Mouse (Mus musculus) neural tube, embryonic 15.5 days (tissue): Measurements from ENCODE around the gene Macf1. TPM values are rescaled to one million over a fixed set of nuclear protein-coding genes. Genes with fewer than 3 reads are reported as not detected.
A peak's percentile ranks its signal among the peaks of the same experiment; 100 is the strongest.

ENCODE experiments used
- ATAC-seq: fragments of 200-750 bp; cut with Nextera tagmentation; 2 replicates; pipeline ENCODE4 v1.8.0; 2017; ENCODE audit warnings: mild to moderate bottlenecking, moderate TSS enrichment, moderate library complexity; ENCODE audit not compliant: low FRiP score
- H3K27ac ChIP-seq: fragments of 300-500 bp; sonication (generic); replicated peaks from 2 replicates; pipeline ENCODE4 v1.5.1; 2015; ENCODE audit warnings: mild to moderate bottlenecking, inconsistent platforms
- H3K27me3 ChIP-seq: fragments of 300-500 bp; sonication (generic); replicated peaks from 2 replicates; pipeline ENCODE4 v1.6.1; 2015; ENCODE audit warnings: inconsistent platforms
- H3K36me3 ChIP-seq: fragments of 300-500 bp; sonication (generic); 2 replicates; pipeline ENCODE4 v1.6.1; 2015; ENCODE audit warnings: inconsistent platforms
- H3K4me1 ChIP-seq: fragments of 300-500 bp; sonication (generic); 2 replicates; pipeline ENCODE4 v1.6.1; 2015; ENCODE audit warnings: inconsistent platforms
- H3K4me2 ChIP-seq: fragments of 300-500 bp; sonication (generic); 2 replicates; pipeline ENCODE4 v1.6.1; 2015; ENCODE audit warnings: inconsistent platforms, mild to moderate bottlenecking, moderate library complexity
- H3K4me3 ChIP-seq: fragments of 300-500 bp; sonication (generic); replicated peaks from 2 replicates; pipeline ENCODE4 v1.5.1; 2015; ENCODE audit warnings: mild to moderate bottlenecking, inconsistent platforms
- H3K9ac ChIP-seq: fragments of 300-500 bp; sonication (generic); replicated peaks from 2 replicates; pipeline ENCODE4 v1.6.1; 2015; ENCODE audit warnings: mild to moderate bottlenecking, inconsistent platforms
- H3K9me3 ChIP-seq: fragments of 300-500 bp; sonication (generic); replicated peaks from 2 replicates; pipeline ENCODE4 v1.6.1; 2016; ENCODE audit warnings: inconsistent platforms
- WGBS: fragments of 180-500 bp; shearing (Covaris S2); methylation state at CpG from one replicate; pipeline ENCODE4 v1.1.7; 2015; ENCODE audit warnings: mixed read lengths; 5-methylcytosine and 5-hydroxymethylcytosine counted together
- polyA plus RNA-seq: library from polyadenylated mRNA; unstranded; fragments of >200 nt; fragmentation: Nextera tagmentation; extraction: Ambion mirVana; gene quantifications from 2 replicates; pipeline ENCODE4 v1.2.1, GENCODE M21; 2015

Gene Macf1
- polyA plus RNA-seq = 57.6 and 62.6 TPM in 2 replicates

DNA sequence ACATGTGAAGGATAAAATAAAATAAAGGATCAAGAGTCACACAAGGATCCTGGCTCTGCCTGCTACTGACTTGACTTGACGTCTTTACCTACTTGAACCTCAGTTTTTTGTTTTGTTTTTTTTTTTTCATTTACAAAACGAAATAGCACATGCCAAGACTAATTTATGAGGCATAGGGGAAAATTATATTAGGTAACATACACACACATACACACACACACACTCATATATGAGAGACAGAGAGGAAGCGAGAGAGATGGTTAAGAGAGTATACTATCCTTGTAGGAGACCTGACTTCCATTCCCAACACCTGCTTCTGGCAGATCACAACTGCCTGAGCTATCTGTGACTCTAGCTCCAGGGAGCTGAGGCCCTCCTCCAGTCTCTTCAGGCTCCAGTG lies at the start of gene Macf1:
Gene Macf1 (minus strand): TSS at position 101 of the 400 bp plus-strand sequence.
- Histone ChIP-seq H3K27me3 (no peaks in the 10 kb centered on the region), H3K27ac (peak within 1 kb of the TSS; percentile 90; the same call in 1 of the 2 replicates), H3K4me3 (peak within 1 kb of the TSS; percentile 76), H3K9me3 (no peaks in the 10 kb centered on the region), H3K9ac (0 out of 2 replicates have a peak within 1 kb of the TSS, but pooled peaks have one; percentile 85), H3K4me1 (peaks cover 48% of the 10 kb centered on the region), H3K36me3 (peaks cover 27% of the 10 kb centered on the region), H3K4me2 (peak within 1 kb of the TSS; percentile 74)
- 72% methylated on average over 3 of the region's 3 CpGs for WGBS
- ATAC-seq = no peak

DNA sequence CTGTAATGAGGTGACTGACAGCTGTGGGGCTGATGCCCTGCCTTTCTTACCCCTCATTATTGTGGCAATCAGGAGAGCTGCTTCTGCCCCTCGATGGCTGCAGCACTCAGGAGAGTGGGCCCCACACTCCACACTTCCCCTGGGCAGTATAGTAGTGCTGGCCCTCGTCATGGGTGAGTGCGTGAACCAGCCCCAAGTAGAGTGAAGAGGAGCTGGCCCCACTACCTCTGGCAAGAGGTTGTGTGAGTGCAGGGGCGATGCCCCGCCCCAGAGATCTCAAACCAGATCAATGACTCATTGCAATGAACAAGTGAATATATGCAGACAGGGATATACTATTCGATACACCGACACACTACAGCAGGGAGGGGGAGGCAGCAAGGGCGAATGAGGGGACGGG lies 49.4 kb upstream of the Macf1 start:
- H3K4me3 ChIP-seq = no peak overlapping the region
- peaks cover 43% of the 10 kb centered on the region for H3K36me3 ChIP-seq
- no peak overlapping the region for H3K9ac ChIP-seq
- H3K4me1 ChIP-seq = no peaks in the 10 kb centered on the region
- WGBS = 93% methylated on average over 9 of the region's 9 CpGs
- H3K4me2 ChIP-seq = no peak overlapping the region
- H3K27me3 ChIP-seq = no peaks in the 10 kb centered on the region
- no peaks in the 10 kb centered on the region for H3K9me3 ChIP-seq
- ATAC-seq = no peak
- no peak overlapping the region for H3K27ac ChIP-seq

DNA sequence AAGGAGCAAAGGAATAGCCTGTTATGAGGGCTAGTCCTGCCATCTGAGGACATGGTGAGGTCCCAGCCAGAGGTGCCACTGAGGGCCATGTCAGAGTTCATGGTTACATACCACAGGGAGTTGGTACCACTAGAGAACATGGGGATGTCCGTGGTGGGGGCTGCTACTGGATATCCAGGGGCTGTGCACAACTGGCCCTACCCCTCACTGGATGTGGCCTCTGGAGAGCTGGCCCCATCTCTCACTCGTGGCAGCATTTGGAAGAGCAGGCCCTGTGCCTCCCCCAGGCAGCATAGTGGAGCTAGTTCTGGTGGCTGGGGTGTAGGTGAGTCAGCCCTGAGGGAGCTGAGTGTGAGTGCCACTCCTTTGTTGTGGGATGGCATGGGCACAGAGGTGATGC lies 48.8 kb upstream of the Macf1 start:
- H3K27me3 ChIP-seq = no peaks in the 10 kb centered on the region
- no peaks in the 10 kb centered on the region for H3K9me3 ChIP-seq
- H3K4me1 ChIP-seq = no peaks in the 10 kb centered on the region
- WGBS = 94% methylated on average over 2 of the region's 2 CpGs
- ATAC-seq = no peak
- no peak overlapping the region for H3K9ac ChIP-seq
- no peak overlapping the region for H3K27ac ChIP-seq
- peaks cover 37% of the 10 kb centered on the region for H3K36me3 ChIP-seq
- no peak overlapping the region for H3K4me2 ChIP-seq
- H3K4me3 ChIP-seq = no peak overlapping the region

DNA sequence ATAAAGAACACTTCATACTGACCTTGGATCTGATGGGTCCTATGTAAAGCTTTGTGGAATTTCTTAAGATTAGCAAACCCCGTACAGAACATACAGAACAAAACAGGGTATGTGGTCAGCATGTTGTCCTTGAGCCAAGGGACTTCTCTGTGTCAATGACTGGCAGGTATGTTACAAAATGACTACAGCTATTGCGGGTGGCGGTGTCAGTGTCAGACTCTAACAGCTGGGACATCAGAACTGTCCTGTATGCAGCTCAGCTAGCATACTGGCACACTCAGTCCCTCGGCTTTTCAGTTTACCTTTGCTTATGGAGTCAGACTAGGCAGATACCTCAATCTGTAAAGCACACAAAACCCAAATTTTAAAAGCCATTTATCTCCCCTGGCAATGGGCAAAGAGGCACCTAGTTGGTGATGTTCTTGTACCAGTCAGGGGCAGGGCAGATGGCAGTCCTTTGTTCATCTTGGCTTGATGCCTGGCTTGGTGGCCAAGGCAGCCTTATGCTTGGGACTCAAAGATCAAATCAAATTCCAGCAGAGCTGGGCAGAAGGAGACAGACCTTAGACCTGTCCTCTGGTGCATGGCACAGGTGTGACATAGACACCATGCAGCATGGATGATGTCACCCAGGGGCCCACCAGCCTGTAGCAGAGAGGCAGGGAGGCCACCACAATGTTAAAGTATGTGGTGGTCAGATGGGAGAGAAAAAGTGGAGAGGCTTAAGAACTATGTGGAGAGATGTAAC lies 48.2 kb upstream of the Macf1 start:
- Histone ChIP-seq H3K27me3 (no peaks in the 10 kb centered on the region), H3K9ac (no peak overlapping the region), H3K9me3 (no peaks in the 10 kb centered on the region), H3K36me3 (peaks cover 33% of the 10 kb centered on the region), H3K27ac (no peak overlapping the region), H3K4me3 (no peak overlapping the region), H3K4me2 (no peak overlapping the region), H3K4me1 (no peaks in the 10 kb centered on the region)
- 92% methylated on average over 4 of the region's 4 CpGs for WGBS
- ATAC-seq = no peak

DNA sequence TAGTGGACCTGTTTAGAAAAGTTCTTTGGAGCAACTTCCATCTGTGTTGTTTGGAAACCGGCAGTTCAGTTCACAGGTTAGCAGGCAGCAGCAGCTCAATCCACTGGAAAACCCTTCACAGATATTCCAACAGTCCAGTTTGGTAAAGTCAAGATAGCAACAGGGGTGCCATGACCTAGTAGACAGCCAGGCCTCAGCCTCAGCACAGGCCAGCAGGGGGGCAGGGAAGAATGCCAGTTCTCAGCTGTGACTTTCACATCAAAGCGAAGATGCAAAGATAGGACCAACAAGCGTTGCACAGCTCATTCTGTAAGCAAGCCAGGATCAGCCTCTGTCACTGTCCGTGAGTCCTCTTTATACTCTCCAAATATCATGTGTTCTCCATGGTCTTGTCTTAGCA lies 37.6 kb upstream of the Macf1 start:
- Histone ChIP-seq H3K4me1 (peaks cover 14% of the 10 kb centered on the region), H3K9ac (no peak overlapping the region), H3K27me3 (no peaks in the 10 kb centered on the region), H3K36me3 (no peaks in the 10 kb centered on the region), H3K4me3 (no peak overlapping the region), H3K4me2 (no peak overlapping the region), H3K9me3 (no peaks in the 10 kb centered on the region), H3K27ac (no peak overlapping the region)
- 84% methylated on average over 4 of the region's 4 CpGs for WGBS
- no peak for ATAC-seq

DNA sequence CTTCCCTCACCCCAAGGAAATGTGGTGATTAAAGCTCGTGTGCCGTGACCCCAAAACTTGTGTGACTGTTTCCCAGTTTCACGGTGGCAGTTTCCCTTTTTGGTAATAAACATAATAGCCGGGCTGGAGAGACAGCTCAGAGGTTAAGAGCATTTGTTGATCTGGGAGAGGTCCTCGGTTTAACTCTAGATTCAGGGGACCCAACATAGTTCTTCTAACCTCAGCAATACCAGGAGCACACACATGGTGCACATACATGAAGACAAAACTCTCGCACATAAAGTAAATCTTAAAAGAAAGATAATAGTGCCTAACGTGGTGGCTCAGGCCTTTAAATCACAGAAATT lies 34.2 kb upstream of the Macf1 start:
- H3K9ac ChIP-seq = peak overlapping the region; percentile 92
- H3K9me3 ChIP-seq = no peaks in the 10 kb centered on the region
- 29% methylated on average over 7 of the region's 7 CpGs for WGBS
- H3K27me3 ChIP-seq = no peaks in the 10 kb centered on the region
- H3K36me3 ChIP-seq = peaks cover 20% of the 10 kb centered on the region
- H3K27ac ChIP-seq = peak overlapping the region; percentile 67
- H3K4me2 ChIP-seq = peak overlapping the region; percentile 74
- peaks cover 18% of the 10 kb centered on the region for H3K4me1 ChIP-seq
- H3K4me3 ChIP-seq = peak overlapping the region; percentile 86
- peak; percentile 46; the same call in 1 of the 2 replicates for ATAC-seq

DNA sequence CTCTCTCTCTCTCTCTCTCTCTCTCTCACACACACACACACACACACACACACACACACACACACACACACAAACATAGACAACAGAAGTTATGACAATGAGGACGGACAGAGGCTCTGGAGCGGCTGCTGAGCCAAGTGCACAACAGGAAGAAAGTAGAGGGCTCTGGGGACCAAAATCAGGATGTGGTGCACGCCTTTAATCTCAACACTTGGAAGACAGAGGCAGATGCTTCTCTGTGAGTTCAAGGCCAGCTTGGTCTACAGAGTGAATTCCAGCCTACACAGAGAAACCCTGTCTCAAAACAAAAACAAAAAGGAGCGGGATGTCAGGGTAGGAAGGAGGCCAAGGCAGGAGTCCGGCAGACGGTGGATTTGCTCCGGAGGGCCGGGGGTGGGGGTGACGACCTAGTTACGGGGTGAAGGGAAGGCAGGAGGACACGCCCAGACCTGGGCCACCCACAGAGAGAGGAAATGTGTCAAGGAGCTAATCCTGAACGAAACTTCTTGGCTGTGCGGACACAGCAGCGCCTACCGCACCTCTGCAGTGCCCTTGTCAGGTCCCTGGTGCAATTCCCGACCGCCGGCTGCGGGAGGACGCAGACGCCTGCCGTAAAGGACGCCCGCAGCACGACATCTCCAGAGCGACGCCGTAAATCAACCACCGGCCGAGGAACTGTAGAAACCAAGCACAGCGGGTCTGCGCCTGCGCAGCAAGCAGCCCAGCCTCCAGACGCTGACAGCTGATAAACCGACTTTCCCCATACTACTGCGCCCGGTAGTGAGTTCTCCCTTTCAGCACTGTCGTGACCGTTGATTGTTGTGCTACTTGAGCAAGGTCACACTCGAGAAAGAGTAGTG lies 33.6 kb upstream of the Macf1 start, which contains the start of gene Ndufs5:
Gene Ndufs5 (minus strand): TSS at position 629 of the 860 bp plus-strand sequence.
- Histone ChIP-seq H3K4me2 (peak within 1 kb of the TSS; percentile 74), H3K9ac (peak within 1 kb of the TSS; percentile 92), H3K36me3 (peaks cover 23% of the 10 kb centered on the region), H3K4me1 (peaks cover 18% of the 10 kb centered on the region), H3K27ac (peak within 1 kb of the TSS; percentile 83), H3K27me3 (no peaks in the 10 kb centered on the region), H3K9me3 (no peaks in the 10 kb centered on the region), H3K4me3 (peak within 1 kb of the TSS; percentile 86)
- peak; percentile 95 for ATAC-seq
- WGBS = under 1% methylated on average over 40 of the region's 40 CpGs

DNA sequence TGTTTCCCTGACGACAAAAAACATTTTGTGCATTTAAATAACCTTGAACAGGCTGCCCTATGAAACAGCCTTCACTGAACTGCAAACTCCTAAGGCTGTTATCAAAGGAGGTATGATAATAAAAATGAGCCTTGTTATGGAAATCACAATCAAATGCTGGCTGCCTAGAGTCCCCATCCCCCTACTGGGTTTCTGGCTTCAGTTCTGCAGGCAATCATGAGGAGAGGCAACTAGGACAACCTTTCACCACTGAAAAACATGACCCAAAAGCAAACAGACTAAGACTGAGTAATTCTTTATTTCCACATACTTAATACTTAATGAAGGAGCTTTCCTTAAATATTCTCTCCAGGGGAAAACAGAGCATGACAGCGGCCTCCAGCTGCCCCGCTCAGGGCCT lies 28.3 kb upstream of the Macf1 start:
- Histone ChIP-seq H3K4me2 (no peak overlapping the region), H3K27ac (no peak overlapping the region), H3K27me3 (no peaks in the 10 kb centered on the region), H3K9ac (no peak overlapping the region), H3K36me3 (peaks cover 31% of the 10 kb centered on the region), H3K9me3 (no peaks in the 10 kb centered on the region), H3K4me3 (no peak overlapping the region), H3K4me1 (peaks cover 8% of the 10 kb centered on the region)
- 96% methylated on average over 3 of the region's 3 CpGs for WGBS
- no peak for ATAC-seq

DNA sequence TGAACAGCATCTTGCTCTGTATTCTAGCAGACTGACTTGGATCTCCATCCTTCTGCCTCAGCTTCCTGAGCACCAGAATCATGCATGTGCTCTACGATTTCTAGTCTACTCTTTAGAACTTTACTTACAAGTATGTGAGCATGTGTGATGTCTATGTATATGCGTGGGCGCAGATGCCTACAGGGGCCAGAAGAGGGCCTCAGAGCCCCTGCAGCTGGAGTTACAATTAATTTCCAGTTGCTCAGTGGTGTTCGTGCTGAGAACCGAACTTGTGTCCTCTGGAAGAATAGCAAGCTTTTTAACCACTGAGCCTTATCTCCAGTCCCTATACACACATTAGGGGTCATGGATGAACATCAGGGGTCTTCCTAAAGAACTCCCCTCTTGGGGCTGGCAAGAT lies 23.2 kb upstream of the Macf1 start:
- no peak overlapping the region for H3K27ac ChIP-seq
- ATAC-seq = no peak
- WGBS = 96% methylated on average over 5 of the region's 5 CpGs
- peaks cover 7% of the 10 kb centered on the region for H3K36me3 ChIP-seq
- H3K4me2 ChIP-seq = no peak overlapping the region
- no peaks in the 10 kb centered on the region for H3K9me3 ChIP-seq
- H3K9ac ChIP-seq = no peak overlapping the region
- no peak overlapping the region for H3K4me3 ChIP-seq
- no peaks in the 10 kb centered on the region for H3K27me3 ChIP-seq
- no peaks in the 10 kb centered on the region for H3K4me1 ChIP-seq

DNA sequence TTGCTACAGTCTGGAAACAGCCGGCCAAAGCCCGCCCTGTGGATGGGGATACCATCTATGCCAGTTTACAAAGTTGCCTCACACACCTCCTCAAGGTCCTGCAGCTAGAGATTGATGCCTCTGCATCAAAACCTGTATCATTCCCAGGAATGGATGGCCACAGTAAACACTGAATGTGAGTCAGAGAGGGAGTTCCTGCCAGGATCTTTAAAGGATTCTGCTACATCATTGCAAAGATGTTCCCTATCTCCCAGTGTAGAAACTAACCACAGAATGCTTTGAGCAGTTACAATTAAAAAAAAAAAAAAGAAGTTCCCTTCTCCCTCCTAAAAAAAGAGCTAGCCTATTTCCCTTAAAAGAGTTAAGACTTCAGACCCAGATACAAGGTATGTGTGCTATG lies 21.2 kb upstream of the Macf1 start:
- Histone ChIP-seq H3K9me3 (no peaks in the 10 kb centered on the region), H3K4me3 (no peak overlapping the region), H3K27ac (no peak overlapping the region), H3K4me2 (no peak overlapping the region), H3K9ac (no peak overlapping the region), H3K27me3 (no peaks in the 10 kb centered on the region), H3K4me1 (no peaks in the 10 kb centered on the region), H3K36me3 (no peaks in the 10 kb centered on the region)
- 95% methylated on average over 2 of the region's 2 CpGs for WGBS
- no peak for ATAC-seq

DNA sequence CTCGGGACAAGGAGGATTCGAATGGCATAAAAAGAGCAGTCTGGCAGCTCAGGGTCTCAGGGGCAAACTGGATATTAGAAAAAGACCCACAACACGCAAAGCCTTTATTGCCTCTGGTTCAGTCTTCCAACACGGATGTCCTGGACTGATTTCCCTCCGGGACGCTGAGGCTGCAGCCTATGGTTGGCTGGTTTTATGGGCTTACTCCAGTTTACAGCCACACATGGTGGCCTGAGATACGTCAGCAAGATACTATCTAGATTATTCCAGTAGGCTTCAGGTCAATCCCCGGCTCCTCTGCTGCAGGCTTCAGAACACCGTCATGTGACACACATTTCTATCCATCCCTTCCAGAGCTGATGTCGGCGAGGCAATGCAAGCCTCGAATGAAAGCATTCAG lies 9.2 kb upstream of the Macf1 start:
- H3K9ac ChIP-seq = no peak overlapping the region
- no peaks in the 10 kb centered on the region for H3K9me3 ChIP-seq
- 55% methylated on average over 12 of the region's 12 CpGs for WGBS
- H3K4me2 ChIP-seq = no peak overlapping the region
- H3K27ac ChIP-seq = no peak overlapping the region
- no peak overlapping the region for H3K4me3 ChIP-seq
- ATAC-seq = peak; percentile 31; the same call in 1 of the 2 replicates
- no peaks in the 10 kb centered on the region for H3K4me1 ChIP-seq
- H3K27me3 ChIP-seq = no peaks in the 10 kb centered on the region
- no peaks in the 10 kb centered on the region for H3K36me3 ChIP-seq

DNA sequence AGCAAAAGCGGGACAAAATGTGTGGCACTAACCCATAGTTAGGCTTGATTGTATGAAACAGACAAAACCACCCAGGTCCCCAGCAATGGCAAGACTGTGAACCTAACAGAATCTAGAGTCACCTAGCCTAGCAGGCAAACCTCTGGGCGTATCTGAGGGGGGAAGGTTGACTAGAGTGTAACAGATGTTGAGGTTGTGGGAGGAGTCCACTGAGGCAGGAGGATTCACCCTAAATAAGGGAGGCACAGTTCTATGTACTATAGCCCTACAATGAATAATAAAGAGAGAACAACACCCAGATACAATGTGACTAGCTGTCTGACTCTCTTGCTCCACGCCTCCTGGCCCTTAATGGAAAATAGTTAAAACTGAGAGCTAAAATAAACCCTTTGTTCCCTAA lies 7.9 kb upstream of the Macf1 start:
- H3K27ac ChIP-seq = no peak overlapping the region
- H3K4me3 ChIP-seq = no peak overlapping the region
- H3K9me3 ChIP-seq = no peaks in the 10 kb centered on the region
- no peak for ATAC-seq
- peaks cover 4% of the 10 kb centered on the region; the same call in 1 of the 2 replicates for H3K4me1 ChIP-seq
- no peaks in the 10 kb centered on the region for H3K27me3 ChIP-seq
- no peaks in the 10 kb centered on the region for H3K36me3 ChIP-seq
- H3K4me2 ChIP-seq = no peak overlapping the region
- 80% methylated on average over 3 of the region's 3 CpGs for WGBS
- no peak overlapping the region for H3K9ac ChIP-seq
